Mouse (Mus musculus): ENCODE measurements around the gene Tgm6. TPM values are rescaled to one million over a fixed set of nuclear protein-coding genes. Genes with fewer than 3 reads are reported as not detected.

Tgm6 gene
- not detected in 2 replicates for polyA plus RNA-seq (2012; rRNA removed)

DNA sequence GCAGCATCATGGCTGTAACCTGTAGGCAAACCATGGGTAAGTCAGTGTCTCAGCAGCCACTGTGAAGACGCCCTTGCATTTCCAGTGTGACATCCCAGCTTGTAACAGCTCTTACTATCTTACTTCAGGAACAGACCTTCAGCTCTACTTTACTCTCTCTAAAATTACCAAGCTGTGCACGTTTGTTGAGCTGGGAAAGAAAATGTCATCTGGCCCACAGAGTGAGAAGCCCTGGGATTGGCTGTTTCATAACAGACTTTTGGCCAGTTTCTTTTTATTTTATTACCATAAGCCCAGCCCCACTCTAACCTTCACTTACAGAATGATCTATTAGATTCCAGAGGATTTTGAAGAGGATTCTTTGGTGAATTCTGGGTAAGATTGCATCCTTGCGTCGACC, at the start of gene Tgm6:
Gene Tgm6 (plus strand): TSS at position 301 of the 400 bp plus-strand sequence.

DNA sequence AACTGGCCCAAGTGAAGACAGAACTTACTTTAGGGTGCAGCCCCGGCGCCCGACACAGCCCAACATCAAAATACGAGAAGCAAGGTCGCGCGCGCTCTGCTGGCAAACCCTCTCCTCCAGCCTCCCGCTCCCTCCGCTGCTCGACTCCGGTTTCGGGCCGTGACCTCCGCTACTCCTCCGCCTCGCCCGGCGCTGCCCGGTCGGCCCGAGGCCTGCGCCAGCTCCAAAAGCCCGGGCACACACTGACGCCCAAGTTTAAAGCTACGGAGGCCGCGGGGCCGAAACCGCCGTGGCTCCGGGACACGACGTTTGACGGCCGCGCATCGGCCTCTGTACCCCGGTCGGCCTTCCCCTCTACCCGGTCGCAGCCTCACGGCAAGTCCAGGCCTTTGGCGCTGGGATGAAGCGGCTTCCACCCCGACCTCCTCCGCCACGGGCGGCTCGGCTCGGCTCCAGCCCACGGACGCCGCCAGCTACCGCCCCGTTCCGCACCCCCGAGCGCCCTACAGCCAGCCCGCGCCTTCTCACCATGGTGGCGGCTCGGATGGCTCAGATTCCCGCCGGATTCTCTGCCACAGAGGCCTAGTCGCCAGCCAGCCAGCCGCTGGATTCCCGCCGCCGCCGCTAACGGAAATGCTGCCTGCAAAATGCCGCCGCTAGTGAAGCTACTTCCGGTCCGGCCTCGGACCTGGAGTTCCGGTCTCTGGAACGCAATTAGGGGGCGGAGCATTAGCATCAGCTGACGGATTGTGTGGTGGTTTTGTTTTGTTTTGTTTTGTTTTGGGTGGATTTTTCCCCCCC, 66.7 kb downstream of the Tgm6 start, which contains the start of gene Snrpb:
Gene Snrpb (minus strand): TSS at position 698 of the 801 bp plus-strand sequence.

DNA sequence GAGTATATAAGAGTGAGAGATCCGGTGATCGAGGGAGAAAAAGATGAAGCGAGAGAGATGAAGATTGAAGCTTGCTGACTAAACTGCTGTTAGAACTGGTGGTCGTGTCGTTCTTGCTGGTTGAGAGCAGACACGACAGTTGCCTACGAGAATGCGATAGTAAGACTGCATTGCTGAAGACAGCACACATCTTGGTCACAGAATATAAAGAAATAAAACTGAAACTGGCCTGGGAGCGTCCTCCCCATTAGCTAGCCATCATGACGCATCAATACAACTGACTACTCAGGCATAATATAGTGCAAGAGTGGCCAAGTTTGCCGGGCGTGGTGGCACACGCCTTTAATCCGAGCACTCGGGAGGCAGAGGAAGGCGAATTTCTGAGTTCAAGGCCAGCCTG, 82.7 kb downstream of the Tgm6 start, which contains the start of gene Tmc2:
Gene Tmc2 (plus strand): TSS at position 301 of the 400 bp plus-strand sequence.

Other genes starting within 250 kb of the Tgm6 start
- 0.11 and 0.22 TPM in 2 replicates for gene Tgm3, start 100.1 kb upstream of the Tgm6 start, polyA plus RNA-seq (2012; rRNA removed)
- gene Snrpb, start 67.0 kb downstream of the Tgm6 start, polyA plus RNA-seq (2012; rRNA removed), result 372 and 422 TPM in 2 replicates
- 0.02 and 0.04 TPM in 2 replicates for gene Tmc2, start 82.8 kb downstream of the Tgm6 start, polyA plus RNA-seq (2012; rRNA removed)
- gene Nop56, start 162.0 kb downstream of the Tgm6 start, polyA plus RNA-seq (2012; rRNA removed), result 392 and 588 TPM in 2 replicates
- gene Idh3b, start 172.1 kb downstream of the Tgm6 start, polyA plus RNA-seq (2012; rRNA removed), result 138 and 176 TPM in 2 replicates
- 8.2 and 10.5 TPM in 2 replicates for gene Ebf4, start 182.8 kb downstream of the Tgm6 start, polyA plus RNA-seq (2012; rRNA removed)